ENCODE assay signal across 8 mouse cellular contexts in genomic region chr12:25702176-25703022, GRCm38 (mm10).
A peak's percentile ranks its signal among the peaks of the same experiment; 100 is the strongest.
DNase-seq lines count a peak whose midpoint lies in the region; ATAC-seq and TF ChIP-seq lines count a peak whose summit lies in the region.

No protein-coding gene starts in this region.

- no peak for TF ChIP-seq CTCF in stomach, postnatal 0 days (IDR thresholded peaks at IDR 0.05; ENCODE audit: low read depth)
- TF ChIP-seq CTCF in layer of hippocampus, adult 2 months (conservative IDR thresholded peaks at IDR 0.05): no peak

- no peak overlapping the region for H3K27ac ChIP-seq in kidney, embryonic 14.5 days (ENCODE audit: low read depth, low read length)
- no peak overlapping the region for H3K27ac ChIP-seq in forebrain, embryonic 11.5 days (ENCODE audit: low read depth, low read length)
- 0 out of 2 replicates have a peak overlapping the region, but pooled peaks have one; percentile 35 for H3K27ac ChIP-seq in limb, embryonic 12.5 days
- no peak overlapping the region for H3K27ac ChIP-seq in stomach, postnatal 0 days (replicated peaks)
- H3K27ac ChIP-seq in layer of hippocampus, adult 2 months: no peak overlapping the region

- no peak for DNase-seq in kidney, adult 8-10 months
- peak; percentile 62 for DNase-seq in forebrain, embryonic 11.5 days (ENCODE audit: low spot score)
- no peak for DNase-seq in stomach, postnatal 0 days (ENCODE audit: low spot score)
- no peak for DNase-seq in layer of hippocampus, adult 2 months (ENCODE audit: low spot score in 2 of 2)
- DNase-seq in right cerebral cortex, postnatal 10 days (ENCODE audit: low spot score in 2 of 2): no peak

- no peaks in the 10 kb centered on the region for H3K9me3 ChIP-seq in kidney, embryonic 14.5 days (ENCODE audit: control insufficient read depth, low read length)
- no peaks in the 10 kb centered on the region for H3K9me3 ChIP-seq in forebrain, embryonic 11.5 days (ENCODE audit: control insufficient read depth, low read length)
- no peaks in the 10 kb centered on the region for H3K9me3 ChIP-seq in limb, embryonic 12.5 days
- H3K9me3 ChIP-seq in stomach, postnatal 0 days (ENCODE audit: control insufficient read depth, low read length): no peaks in the 10 kb centered on the region

- peak overlapping the region; percentile 20; the same call in 1 of the 2 replicates for H3K4me3 ChIP-seq in kidney, embryonic 14.5 days (ENCODE audit: low read length)
- H3K4me3 ChIP-seq in forebrain, embryonic 11.5 days (ENCODE audit: low read depth, low read length): peak overlapping the region; percentile 7; the same call in 1 of the 2 replicates
- H3K4me3 ChIP-seq in limb, embryonic 12.5 days (replicated peaks): peak overlapping the region; percentile 21
- no peak overlapping the region for H3K4me3 ChIP-seq in stomach, postnatal 0 days (ENCODE audit: low read depth, low read length)
- no peak overlapping the region for H3K4me3 ChIP-seq in layer of hippocampus, adult 2 months

- ATAC-seq in kidney, embryonic 14.5 days (ENCODE audit: low FRiP score, low TSS enrichment): no peak
- ATAC-seq in forebrain, embryonic 11.5 days (replicated peaks; ENCODE audit: low FRiP score): peak; percentile 83
- 0 out of 2 replicates have a peak, but pooled peaks have one; percentile 52 for ATAC-seq in limb, embryonic 12.5 days (ENCODE audit: insufficient number of reproducible peaks, insufficient read depth, low FRiP score, low TSS enrichment, low read depth)
- ATAC-seq in stomach, postnatal 0 days (ENCODE audit: low FRiP score, low TSS enrichment): no peak
- ATAC-seq in monocyte, adult 5-6 weeks (replicated peaks; ENCODE audit: insufficient number of reproducible peaks, low FRiP score, low TSS enrichment, poor library complexity, severe bottlenecking): no peak

- H3K4me1 ChIP-seq in kidney, embryonic 14.5 days (ENCODE audit: control insufficient read depth, insufficient read depth, low read length): 0 out of 2 replicates have a peak, but pooled peaks cover 3% of the 10 kb centered on the region
- H3K4me1 ChIP-seq in forebrain, embryonic 11.5 days (replicated peaks; ENCODE audit: control insufficient read depth, insufficient read depth, low read length): no peaks in the 10 kb centered on the region; the same call in 1 of the 2 replicates
- peaks cover 12% of the 10 kb centered on the region for H3K4me1 ChIP-seq in limb, embryonic 12.5 days (replicated peaks)
- no peaks in the 10 kb centered on the region for H3K4me1 ChIP-seq in stomach, postnatal 0 days (replicated peaks; ENCODE audit: control insufficient read depth, insufficient read depth)

- H3K4me2 ChIP-seq in kidney, embryonic 14.5 days (replicated peaks; ENCODE audit: low read depth, low read length): peak overlapping the region; percentile 41
- H3K4me2 ChIP-seq in forebrain, embryonic 11.5 days (ENCODE audit: low read depth, low read length, severe bottlenecking): peak overlapping the region; percentile 45
- H3K4me2 ChIP-seq in limb, embryonic 12.5 days: peak overlapping the region; percentile 55
- H3K4me2 ChIP-seq in stomach, postnatal 0 days (replicated peaks; ENCODE audit: low read depth): peak overlapping the region; percentile 17; the same call in 1 of the 2 replicates

- no peaks in the 10 kb centered on the region for H3K36me3 ChIP-seq in kidney, embryonic 14.5 days (ENCODE audit: control insufficient read depth, insufficient read depth, low read length)
- H3K36me3 ChIP-seq in forebrain, embryonic 11.5 days (ENCODE audit: control insufficient read depth, insufficient read depth, low read length): no peaks in the 10 kb centered on the region
- no peaks in the 10 kb centered on the region for H3K36me3 ChIP-seq in limb, embryonic 12.5 days
- no peaks in the 10 kb centered on the region for H3K36me3 ChIP-seq in stomach, postnatal 0 days (ENCODE audit: control insufficient read depth, insufficient read depth, low read length)

- no peak for TF ChIP-seq EP300 in stomach, postnatal 0 days (optimal IDR thresholded peaks at IDR 0.05)

- no peaks in the 10 kb centered on the region for H3K27me3 ChIP-seq in kidney, embryonic 14.5 days (ENCODE audit: control insufficient read depth, insufficient read depth, low read length)
- H3K27me3 ChIP-seq in forebrain, embryonic 11.5 days (ENCODE audit: control insufficient read depth, insufficient read depth, low read length): no peaks in the 10 kb centered on the region
- no peaks in the 10 kb centered on the region for H3K27me3 ChIP-seq in limb, embryonic 12.5 days
- H3K27me3 ChIP-seq in stomach, postnatal 0 days (ENCODE audit: control insufficient read depth, insufficient read depth, low read length): no peaks in the 10 kb centered on the region

- 23% methylated on average over 21 of the region's 21 CpGs for WGBS in kidney, embryonic 14.5 days
- 7% methylated on average over 21 of the region's 21 CpGs for WGBS in forebrain, embryonic 11.5 days
- WGBS in limb, embryonic 12.5 days: 15% methylated on average over 21 of the region's 21 CpGs
- 29% methylated on average over 21 of the region's 21 CpGs for WGBS in stomach, postnatal 0 days

- H3K9ac ChIP-seq in kidney, embryonic 14.5 days (ENCODE audit: low read depth, low read length): 0 out of 2 replicates have a peak overlapping the region, but pooled peaks have one; percentile 23
- H3K9ac ChIP-seq in forebrain, embryonic 11.5 days (ENCODE audit: low read length): peak overlapping the region; percentile 21; the same call in 1 of the 2 replicates
- H3K9ac ChIP-seq in limb, embryonic 12.5 days (replicated peaks): peak overlapping the region; percentile 31; the same call in 1 of the 2 replicates
- no peak overlapping the region for H3K9ac ChIP-seq in stomach, postnatal 0 days (ENCODE audit: low read length)

Comparison
In these comparisons a context has a peak if more than half of its experiments do, and no peak if none do; other contexts are left out.
1. ATAC-seq: peak in forebrain, embryonic 11.5 days (single experiment) and limb, embryonic 12.5 days (single experiment); none in kidney, embryonic 14.5 days (single experiment), stomach, postnatal 0 days (single experiment) and monocyte, adult 5-6 weeks (single experiment).
2. H3K4me3 ChIP-seq: peak in kidney, embryonic 14.5 days (single experiment), forebrain, embryonic 11.5 days (single experiment) and limb, embryonic 12.5 days (single experiment); none in stomach, postnatal 0 days (single experiment) and layer of hippocampus, adult 2 months (single experiment).
3. Peak in every context shown above with its lines, with median percentiles within 50 percentile points of each other: H3K4me2 ChIP-seq.